Mouse (Mus musculus) brain, embryonic 14.5 days (tissue): ENCODE results near the gene Srrm3.

Source experiments
- CTCF ChIP-seq: fragments of 200-500 bp; IDR thresholded peaks from 2 replicates; pipeline ENCODE4 v1.5.1; 2012; ENCODE audit warnings: inconsistent platforms, mild to moderate bottlenecking, moderate library complexity, borderline replicate concordance; ENCODE audit not compliant: insufficient read depth, insufficient read length; ENCODE audit errors: extremely low read depth
- POLR2A ChIP-seq: fragments of 200-500 bp; IDR thresholded peaks from 2 replicates; pipeline ENCODE4 v1.6.1; 2012; ENCODE audit warnings: mild to moderate bottlenecking, inconsistent platforms, borderline replicate concordance; ENCODE audit not compliant: poor library complexity, insufficient read depth, insufficient read length, severe bottlenecking; ENCODE audit errors: extremely low read depth

- no peak for TF ChIP-seq POLR2A
- TF ChIP-seq CTCF: no peak
Observed at GRCm38 (mm10) chr5:135892589-135893351, 86.1 kb downstream of the Srrm3 start.
